Mouse (Mus musculus): ENCODE data around the gene Fbxl19. TPM values are rescaled to one million over a fixed set of nuclear protein-coding genes. Genes with fewer than 3 reads are reported as not detected.

Fbxl19 gene
- polyA plus RNA-seq, 1 experiment from 2014 or later: 7.2 TPM

GRCm38 (mm10) chr7:127799738-127800137, 55.4 kb downstream of the Fbxl19 start:
- DNase-seq (ENCODE audit: low spot score) (no peak), ATAC-seq (peak; percentile 24; the same call in 1 of the 2 replicates)
- Histone ChIP-seq H3K4me3 (ENCODE audit: low read depth, low read length) (no peak overlapping the region), H3K27me3 (replicated peaks; ENCODE audit: control insufficient read depth, insufficient read depth, low read length) (no peaks in the 10 kb centered on the region), H3K9me3 (replicated peaks; ENCODE audit: control insufficient read depth, low read length) (no peaks in the 10 kb centered on the region), H3K4me1 (ENCODE audit: control insufficient read depth, insufficient read depth, low read length) (no peaks in the 10 kb centered on the region), H3K27ac (ENCODE audit: low read depth, low read length) (no peak overlapping the region), H3K36me3 (ENCODE audit: control insufficient read depth, insufficient read depth, low read length) (peaks cover 61% of the 10 kb centered on the region), H3K9ac (ENCODE audit: low read length) (no peak overlapping the region), H3K4me2 (ENCODE audit: low read length) (no peak overlapping the region)
- 88% methylated on average over 1 of the region's 1 CpGs for WGBS

GRCm38 (mm10) chr7:127800435-127801009, 56.2 kb downstream of the Fbxl19 start, which contains the start of gene Hsd3b7:
Gene Hsd3b7, plus strand, starts transcription at chr7:127800604.
- no peaks in the 10 kb centered on the region for H3K27me3 ChIP-seq (replicated peaks; ENCODE audit: control insufficient read depth, insufficient read depth, low read length)
- peak; percentile 80 for ATAC-seq
- no peak within 1 kb of the TSS for H3K4me3 ChIP-seq (ENCODE audit: low read depth, low read length)
- no peak within 1 kb of the TSS; the same call in 1 of the 2 replicates for H3K9ac ChIP-seq (ENCODE audit: low read length)
- H3K9me3 ChIP-seq (replicated peaks; ENCODE audit: control insufficient read depth, low read length): no peaks in the 10 kb centered on the region
- H3K4me2 ChIP-seq (ENCODE audit: low read length): peak within 1 kb of the TSS; percentile 1; the same call in 1 of the 2 replicates
- DNase-seq (ENCODE audit: low spot score): peak; percentile 88
- peaks cover 56% of the 10 kb centered on the region for H3K36me3 ChIP-seq (ENCODE audit: control insufficient read depth, insufficient read depth, low read length)
- no peaks in the 10 kb centered on the region for H3K4me1 ChIP-seq (ENCODE audit: control insufficient read depth, insufficient read depth, low read length)
- 24% methylated on average over 6 of the region's 6 CpGs for WGBS
- no peak within 1 kb of the TSS for H3K27ac ChIP-seq (ENCODE audit: low read depth, low read length)

- Histone ChIP-seq H3K4me1 (ENCODE audit: control insufficient read depth, insufficient read depth, low read length) (no peaks in the 10 kb centered on the region), H3K27ac (ENCODE audit: low read depth, low read length) (no peak overlapping the region), H3K9me3 (replicated peaks; ENCODE audit: control insufficient read depth, low read length) (no peaks in the 10 kb centered on the region), H3K36me3 (ENCODE audit: control insufficient read depth, insufficient read depth, low read length) (peaks cover 50% of the 10 kb centered on the region), H3K4me2 (ENCODE audit: low read length) (no peak overlapping the region), H3K27me3 (replicated peaks; ENCODE audit: control insufficient read depth, insufficient read depth, low read length) (no peaks in the 10 kb centered on the region), H3K9ac (ENCODE audit: low read length) (no peak overlapping the region), H3K4me3 (ENCODE audit: low read depth, low read length) (no peak overlapping the region)
- ATAC-seq (no peak), DNase-seq (ENCODE audit: low spot score) (no peak)
- WGBS: 93% methylated on average over 8 of the region's 8 CpGs
These were observed 56.8 kb downstream of the Fbxl19 start for GRCm38 (mm10) chr7:127801010-127801621.

GRCm38 (mm10) chr7:127802313-127802712, 58.0 kb downstream of the Fbxl19 start:
- peaks cover 43% of the 10 kb centered on the region for H3K36me3 ChIP-seq (ENCODE audit: control insufficient read depth, insufficient read depth, low read length)
- no peaks in the 10 kb centered on the region for H3K9me3 ChIP-seq (replicated peaks; ENCODE audit: control insufficient read depth, low read length)
- H3K4me3 ChIP-seq (ENCODE audit: low read depth, low read length): no peak overlapping the region
- DNase-seq (ENCODE audit: low spot score) (no peak), ATAC-seq (no peak)
- no peaks in the 10 kb centered on the region for H3K4me1 ChIP-seq (ENCODE audit: control insufficient read depth, insufficient read depth, low read length)
- H3K9ac ChIP-seq (ENCODE audit: low read length): no peak overlapping the region
- H3K27me3 ChIP-seq (replicated peaks; ENCODE audit: control insufficient read depth, insufficient read depth, low read length): no peaks in the 10 kb centered on the region
- H3K4me2 ChIP-seq (ENCODE audit: low read length): no peak overlapping the region
- H3K27ac ChIP-seq (ENCODE audit: low read depth, low read length): no peak overlapping the region
- 93% methylated on average over 17 of the region's 17 CpGs for WGBS

GRCm38 (mm10) chr7:127808821-127809220, 64.5 kb downstream of the Fbxl19 start:
- Histone ChIP-seq H3K4me3 (ENCODE audit: low read depth, low read length) (no peak overlapping the region), H3K4me1 (ENCODE audit: control insufficient read depth, insufficient read depth, low read length) (no peaks in the 10 kb centered on the region), H3K27me3 (replicated peaks; ENCODE audit: control insufficient read depth, insufficient read depth, low read length) (no peaks in the 10 kb centered on the region), H3K9me3 (replicated peaks; ENCODE audit: control insufficient read depth, low read length) (no peaks in the 10 kb centered on the region), H3K27ac (ENCODE audit: low read depth, low read length) (no peak overlapping the region), H3K9ac (ENCODE audit: low read length) (no peak overlapping the region), H3K36me3 (ENCODE audit: control insufficient read depth, insufficient read depth, low read length) (peaks cover 40% of the 10 kb centered on the region), H3K4me2 (ENCODE audit: low read length) (no peak overlapping the region)
- 51% methylated on average over 5 of the region's 5 CpGs for WGBS
- DNase-seq (ENCODE audit: low spot score) (no peak), ATAC-seq (no peak)

- Histone ChIP-seq H3K4me3 (ENCODE audit: low read depth, low read length) (no peak overlapping the region), H3K4me2 (ENCODE audit: low read length) (no peak overlapping the region), H3K36me3 (ENCODE audit: control insufficient read depth, insufficient read depth, low read length) (peaks cover 50% of the 10 kb centered on the region), H3K9ac (ENCODE audit: low read length) (no peak overlapping the region), H3K9me3 (replicated peaks; ENCODE audit: control insufficient read depth, low read length) (no peaks in the 10 kb centered on the region), H3K4me1 (ENCODE audit: control insufficient read depth, insufficient read depth, low read length) (no peaks in the 10 kb centered on the region), H3K27ac (ENCODE audit: low read depth, low read length) (no peak overlapping the region), H3K27me3 (replicated peaks; ENCODE audit: control insufficient read depth, insufficient read depth, low read length) (no peaks in the 10 kb centered on the region)
- ATAC-seq (no peak), DNase-seq (ENCODE audit: low spot score) (no peak)
- 80% methylated on average over 1 of the region's 1 CpGs for whole genome bisulfite sequencing
These were observed 65.5 kb downstream of the Fbxl19 start for GRCm38 (mm10) chr7:127809846-127810245.

- H3K4me1 ChIP-seq (ENCODE audit: control insufficient read depth, insufficient read depth, low read length): no peaks in the 10 kb centered on the region
- H3K9me3 ChIP-seq (replicated peaks; ENCODE audit: control insufficient read depth, low read length): no peaks in the 10 kb centered on the region
- H3K9ac ChIP-seq (ENCODE audit: low read length): no peak overlapping the region
- 84% methylated on average over 10 of the region's 10 CpGs for WGBS
- H3K27me3 ChIP-seq (replicated peaks; ENCODE audit: control insufficient read depth, insufficient read depth, low read length): no peaks in the 10 kb centered on the region
- H3K27ac ChIP-seq (ENCODE audit: low read depth, low read length): no peak overlapping the region
- H3K4me3 ChIP-seq (ENCODE audit: low read depth, low read length): no peak overlapping the region
- no peak for DNase-seq (ENCODE audit: low spot score)
- ATAC-seq: no peak
- no peak overlapping the region for H3K4me2 ChIP-seq (ENCODE audit: low read length)
- peaks cover 51% of the 10 kb centered on the region for H3K36me3 ChIP-seq (ENCODE audit: control insufficient read depth, insufficient read depth, low read length)
These were observed 66.3 kb downstream of the Fbxl19 start for GRCm38 (mm10) chr7:127810650-127811049.

GRCm38 (mm10) chr7:127811240-127811639, 66.9 kb downstream of the Fbxl19 start:
- H3K9me3 ChIP-seq (replicated peaks; ENCODE audit: control insufficient read depth, low read length): no peaks in the 10 kb centered on the region
- H3K4me1 ChIP-seq (ENCODE audit: control insufficient read depth, insufficient read depth, low read length): no peaks in the 10 kb centered on the region
- peaks cover 51% of the 10 kb centered on the region for H3K36me3 ChIP-seq (ENCODE audit: control insufficient read depth, insufficient read depth, low read length)
- H3K4me2 ChIP-seq (ENCODE audit: low read length): no peak overlapping the region
- H3K4me3 ChIP-seq (ENCODE audit: low read depth, low read length): no peak overlapping the region
- no peaks in the 10 kb centered on the region for H3K27me3 ChIP-seq (replicated peaks; ENCODE audit: control insufficient read depth, insufficient read depth, low read length)
- WGBS: 90% methylated on average over 4 of the region's 4 CpGs
- H3K9ac ChIP-seq (ENCODE audit: low read length): no peak overlapping the region
- no peak for DNase-seq (ENCODE audit: low spot score)
- ATAC-seq: no peak
- H3K27ac ChIP-seq (ENCODE audit: low read depth, low read length): no peak overlapping the region

GRCm38 (mm10) chr7:127812292-127812691, 67.9 kb downstream of the Fbxl19 start:
- no peak overlapping the region for H3K4me2 ChIP-seq (ENCODE audit: low read length)
- WGBS: 90% methylated on average over 3 of the region's 3 CpGs

More at GRCm38 (mm10) chr7:127812292-127812691, 67.9 kb downstream of the Fbxl19 start:
- ATAC-seq (no peak), DNase-seq (ENCODE audit: low spot score) (no peak)
- Histone ChIP-seq H3K27ac (ENCODE audit: low read depth, low read length) (no peak overlapping the region), H3K4me3 (ENCODE audit: low read depth, low read length) (no peak overlapping the region), H3K27me3 (replicated peaks; ENCODE audit: control insufficient read depth, insufficient read depth, low read length) (no peaks in the 10 kb centered on the region), H3K4me1 (ENCODE audit: control insufficient read depth, insufficient read depth, low read length) (no peaks in the 10 kb centered on the region), H3K9me3 (replicated peaks; ENCODE audit: control insufficient read depth, low read length) (no peaks in the 10 kb centered on the region), H3K9ac (ENCODE audit: low read length) (no peak overlapping the region), H3K36me3 (ENCODE audit: control insufficient read depth, insufficient read depth, low read length) (peaks cover 47% of the 10 kb centered on the region)
